Mouse (Mus musculus) cerebellum, postnatal 14 days (tissue): ENCODE results near the gene Ttll5.

Source experiments
- DNase-seq, 2 experiments: peaks; one replicate each; pipeline ENCODE4 v3.0.0; 2021; ENCODE audit warnings: mixed read lengths in 2 of 2

Ttll5 gene

GRCm38 (mm10) chr12:85848164-85848958 lies 23.9 kb downstream of the Ttll5 start:
- peak in 1 of 2 experiments; percentile 20 for DNase-seq

DNA sequence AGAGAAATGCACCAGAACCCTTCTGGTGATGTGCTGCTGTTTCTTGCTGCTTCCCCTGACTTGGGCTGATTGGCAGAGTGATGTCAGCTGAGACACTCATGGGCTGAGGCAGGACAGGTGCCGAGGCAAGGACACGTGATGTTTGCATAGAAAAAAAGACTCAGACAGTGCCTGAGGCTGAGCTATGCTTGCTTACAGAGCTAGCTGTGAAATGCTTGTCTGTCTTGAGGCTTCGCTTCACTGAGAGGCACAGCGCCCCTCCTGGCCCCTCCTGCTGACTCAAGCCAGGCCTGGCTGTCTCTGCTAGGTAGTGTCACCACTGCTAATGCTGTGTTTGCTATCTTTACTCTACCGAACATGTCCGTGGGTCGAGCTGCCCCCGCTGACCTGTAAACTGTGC lies 26.2 kb downstream of the Ttll5 start:
- no peak for DNase-seq

- no peak for DNase-seq
These were observed 29.4 kb downstream of the Ttll5 start for GRCm38 (mm10) chr12:85853836-85854235.

DNA sequence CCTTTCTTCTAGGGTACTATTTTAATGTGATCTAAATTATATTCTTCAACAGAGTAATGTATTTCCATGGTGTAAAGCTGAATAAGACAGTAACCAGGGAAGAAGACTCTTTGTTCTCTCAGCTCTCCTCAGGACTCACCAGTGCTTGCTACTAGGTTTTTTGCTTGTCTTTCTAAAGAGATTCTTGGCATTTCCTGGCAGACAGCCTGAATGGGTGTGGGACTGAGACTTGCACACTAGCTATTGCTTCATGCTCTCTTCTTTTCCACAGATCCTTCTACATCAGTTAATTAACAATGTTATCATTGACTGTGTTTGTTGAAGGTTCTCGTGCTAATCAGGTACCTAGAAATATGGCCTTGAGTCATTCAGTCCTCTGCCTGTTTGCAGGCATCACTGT lies 29.8 kb downstream of the Ttll5 start:
- DNase-seq: no peak

DNA sequence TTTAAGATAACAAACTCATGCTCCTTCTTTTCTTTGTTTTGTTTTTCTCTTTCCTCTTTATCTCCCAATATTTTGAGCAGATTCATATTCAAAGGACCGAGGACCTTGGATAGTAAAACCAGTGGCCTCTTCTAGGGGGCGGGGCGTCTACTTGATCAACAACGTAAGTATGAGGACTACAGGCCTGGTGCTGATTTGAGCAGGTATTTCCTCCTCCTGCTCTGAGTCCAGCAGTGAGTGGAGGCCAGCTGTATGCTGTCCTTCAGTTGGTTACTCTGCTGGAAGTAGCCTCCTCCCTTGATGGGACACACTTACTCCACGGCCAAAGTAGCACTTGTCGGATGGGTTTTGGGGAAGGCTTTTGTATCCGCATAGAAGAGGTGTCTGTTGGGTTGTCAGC lies 32.8 kb downstream of the Ttll5 start:
- DNase-seq: no peak

GRCm38 (mm10) chr12:85859111-85859510 lies 34.7 kb downstream of the Ttll5 start:
- no peak for DNase-seq

DNA sequence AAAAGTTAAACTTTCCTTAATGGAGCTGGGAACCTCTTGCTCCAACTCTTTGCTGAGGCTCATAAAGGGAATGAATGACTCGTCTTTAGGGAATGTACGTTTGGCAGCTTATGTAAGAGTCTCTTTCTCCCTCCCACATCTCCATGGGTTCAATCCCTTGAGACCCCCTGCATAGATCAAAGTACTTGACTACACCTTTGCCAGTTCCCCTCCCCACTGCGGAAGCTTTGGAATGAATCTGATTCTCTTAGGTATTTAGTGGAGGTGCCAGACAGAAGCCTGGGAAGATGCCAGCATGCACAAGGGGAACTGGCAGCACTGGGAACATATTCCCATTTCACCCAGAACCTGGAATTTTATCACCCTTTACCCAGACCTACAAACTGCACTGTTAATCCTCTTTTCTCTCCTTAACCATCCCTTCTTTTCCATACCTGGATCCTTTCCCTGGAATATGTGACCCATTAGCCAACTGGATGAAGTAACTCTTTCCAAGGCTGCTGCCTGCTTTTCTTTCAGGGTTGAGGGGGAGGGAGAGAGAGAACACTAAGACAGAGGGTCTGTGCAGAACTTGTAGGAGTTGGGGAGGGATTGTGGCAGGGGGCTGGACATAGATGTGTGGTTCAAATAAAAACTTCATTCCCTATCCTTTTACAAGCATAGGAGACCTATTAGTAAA lies 35.2 kb downstream of the Ttll5 start:
- peak; percentile 55 to 61 for DNase-seq

DNA sequence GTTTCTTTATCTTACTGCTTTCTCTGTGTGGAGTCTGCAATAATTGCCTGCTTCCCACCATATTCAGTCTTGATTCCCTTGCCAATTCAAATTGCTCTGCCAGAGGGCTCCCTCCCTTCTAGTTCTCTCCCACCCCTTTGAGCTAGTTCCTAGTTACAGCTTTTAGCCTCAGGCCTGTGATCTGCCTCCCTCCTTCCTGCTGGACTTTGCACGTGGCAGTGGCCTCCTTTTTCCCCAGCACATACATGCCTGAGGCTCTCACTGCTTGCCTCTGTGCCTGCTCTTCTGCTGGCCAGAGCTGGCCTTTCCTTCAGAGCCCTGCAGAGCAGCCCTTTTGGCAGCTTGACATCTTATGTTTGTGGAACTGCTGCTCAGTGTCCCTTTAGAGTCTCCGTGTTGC lies 38.1 kb downstream of the Ttll5 start:
- DNase-seq: peak; percentile 41 to 52

DNA sequence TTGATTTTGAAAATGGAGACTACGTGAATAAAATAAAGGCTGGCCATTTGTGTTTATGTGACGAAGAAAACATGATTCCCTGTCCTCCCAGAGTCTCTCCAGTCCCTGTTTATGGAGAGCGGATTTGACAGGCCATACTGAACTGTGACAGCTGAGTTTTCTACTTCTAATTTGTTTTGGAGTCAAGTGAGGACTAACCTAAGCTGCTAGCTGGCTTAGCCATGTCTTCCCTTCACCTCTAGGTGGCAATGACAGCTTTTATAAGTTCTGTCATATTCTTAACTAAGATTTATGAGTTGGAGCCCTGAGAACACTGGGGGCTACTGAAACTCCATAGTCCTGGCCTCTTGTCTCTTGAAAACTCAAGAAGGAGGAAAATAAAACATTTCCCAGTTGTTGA lies 41.1 kb downstream of the Ttll5 start:
- DNase-seq: peak; percentile 24 to 29

DNA sequence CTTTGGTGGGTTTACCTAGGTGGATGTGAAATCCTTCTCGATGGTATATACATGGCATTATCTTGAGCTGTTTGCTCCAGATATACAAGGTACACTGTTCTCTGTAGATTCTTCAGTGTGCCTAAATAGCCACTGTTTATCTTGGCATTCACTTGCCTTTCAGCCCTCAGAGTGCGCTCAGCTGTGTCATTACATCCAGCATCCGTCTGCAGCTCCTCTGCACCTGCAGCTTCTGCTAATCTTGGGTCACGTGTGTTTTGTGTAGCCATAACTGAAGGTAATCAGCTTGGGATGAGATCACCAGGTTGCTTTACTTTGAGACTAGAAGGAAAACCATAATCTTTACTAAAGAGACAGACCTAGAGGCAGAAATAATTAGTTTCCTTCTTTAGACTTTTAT lies 42.2 kb downstream of the Ttll5 start:
- no peak for DNase-seq

DNA sequence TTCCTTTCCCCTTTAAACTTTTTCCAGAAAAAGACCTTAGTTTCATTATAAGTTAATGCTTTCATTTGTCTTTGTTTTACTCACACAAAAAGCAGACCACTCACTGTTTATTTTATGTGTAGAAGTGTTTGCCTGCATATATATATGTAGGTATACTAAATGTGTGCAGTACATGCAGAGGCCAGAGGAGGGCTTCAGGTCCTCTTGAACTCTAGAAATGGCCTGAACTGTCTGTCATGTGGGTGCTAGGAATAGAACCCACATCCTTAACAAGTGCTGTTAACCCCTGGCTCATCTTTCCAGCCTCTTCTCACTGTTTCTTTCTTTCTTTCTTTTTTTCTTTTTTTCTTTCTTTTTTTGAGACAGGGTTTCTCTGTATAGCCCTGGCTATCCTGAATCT lies 42.7 kb downstream of the Ttll5 start:
- no peak for DNase-seq

DNA sequence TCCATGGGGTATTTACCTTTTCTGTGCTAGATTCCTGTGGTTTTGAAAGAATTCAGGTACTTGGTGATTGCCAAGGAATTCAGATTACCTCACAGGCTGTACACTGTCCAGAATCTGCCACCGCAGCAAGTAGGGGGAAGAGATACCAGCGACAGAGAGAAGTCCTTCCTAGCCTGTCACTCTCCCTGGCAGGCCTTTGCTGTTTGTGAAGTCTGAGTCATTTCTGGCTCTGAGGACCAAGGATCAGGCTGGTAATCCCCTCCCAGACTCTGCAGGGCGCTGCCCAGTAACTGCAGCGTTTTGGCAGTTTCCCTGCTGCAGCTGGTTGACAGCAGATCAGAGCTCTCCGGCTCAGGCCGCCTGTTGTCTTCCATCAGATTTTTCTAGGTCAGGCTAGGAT lies 45.0 kb downstream of the Ttll5 start:
- peak; percentile 79 to 82 for DNase-seq

GRCm38 (mm10) chr12:85879631-85880314 lies 55.3 kb downstream of the Ttll5 start:
- DNase-seq: no peak

DNA sequence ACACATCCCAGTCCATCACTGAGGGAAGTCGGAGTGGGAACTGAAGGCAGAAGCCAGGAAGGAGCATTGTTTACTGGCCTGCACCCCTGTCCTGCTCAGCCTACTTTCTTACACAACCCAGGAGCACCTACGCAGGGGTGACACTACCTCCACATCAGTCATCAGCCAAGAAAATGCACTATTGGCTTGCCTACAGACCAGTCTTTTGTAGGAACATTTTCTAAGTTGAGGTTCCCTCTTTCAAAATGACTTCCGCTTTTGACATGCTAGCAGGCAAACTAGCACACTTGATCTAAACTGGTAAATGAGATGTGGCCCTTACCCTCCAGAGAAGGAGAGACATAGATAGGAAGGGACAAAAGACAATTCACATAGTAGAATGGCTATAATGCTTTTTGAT lies 60.6 kb downstream of the Ttll5 start:
- DNase-seq: no peak

- peak; percentile 20 to 21 for DNase-seq
These were observed 65.6 kb downstream of the Ttll5 start for GRCm38 (mm10) chr12:85890054-85890453.

DNA sequence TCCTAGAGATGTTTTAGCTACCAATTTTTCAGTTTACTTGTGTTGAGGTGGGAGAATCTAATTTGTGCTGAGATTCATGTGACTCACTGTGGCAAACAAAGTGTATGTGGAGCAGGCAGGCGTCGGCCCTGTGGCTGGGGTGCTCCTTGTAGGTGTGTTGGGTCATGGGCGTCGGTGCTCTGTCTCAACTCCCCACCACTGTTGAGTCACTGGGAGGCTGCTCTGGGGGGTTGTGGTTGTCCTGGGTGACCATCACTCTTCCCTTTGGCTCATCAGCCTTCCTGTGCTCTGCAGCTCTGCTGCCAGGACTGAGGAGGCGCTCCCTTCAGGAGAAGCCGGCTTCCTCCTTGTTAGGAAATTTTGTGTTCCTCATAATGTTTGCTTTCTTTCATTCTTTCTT lies 79.5 kb downstream of the Ttll5 start:
- DNase-seq: no peak

- DNase-seq: no peak
These were observed 81.2 kb downstream of the Ttll5 start for GRCm38 (mm10) chr12:85905666-85906065.

DNA sequence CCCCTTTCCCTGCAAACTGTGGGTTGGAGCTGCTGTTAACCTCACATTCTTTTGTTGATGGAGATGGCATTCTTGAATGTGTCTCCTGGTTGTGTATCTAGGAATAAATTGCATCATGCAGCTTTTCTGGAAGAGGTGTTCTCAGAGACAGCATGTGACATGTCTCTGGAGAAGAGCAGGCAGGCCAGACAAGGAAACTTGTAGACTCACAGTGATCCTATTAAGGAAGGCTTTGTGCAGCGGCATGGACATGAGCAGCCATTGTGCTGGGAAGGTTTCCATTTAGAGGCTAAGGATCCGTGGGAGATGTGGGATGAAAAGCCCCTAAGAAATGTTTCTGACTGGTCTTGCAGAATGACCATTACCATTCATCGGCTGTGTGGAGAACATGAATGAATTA lies 83.4 kb downstream of the Ttll5 start:
- DNase-seq: no peak

GRCm38 (mm10) chr12:85910811-85911210 lies 86.4 kb downstream of the Ttll5 start:
- DNase-seq: no peak

- no peak for DNase-seq
These were observed 88.4 kb downstream of the Ttll5 start for GRCm38 (mm10) chr12:85912712-85913504.

GRCm38 (mm10) chr12:85926897-85927296 lies 102.4 kb downstream of the Ttll5 start:
- no peak for DNase-seq

- DNase-seq: no peak
These were observed 104.1 kb downstream of the Ttll5 start for GRCm38 (mm10) chr12:85928513-85928912.

GRCm38 (mm10) chr12:85929711-85930110 lies 105.3 kb downstream of the Ttll5 start:
- DNase-seq: no peak
